ENCODE assay signal across 9 mouse cellular contexts in genomic region chr17:37050399-37050798, GRCm38 (mm10). TPM values are rescaled to one million over a fixed set of nuclear protein-coding genes. Genes with fewer than 3 reads are reported as not detected.
A peak's percentile ranks its signal among the peaks of the same experiment; 100 is the strongest.
DNase-seq lines count a peak whose midpoint lies in the region; ATAC-seq lines count a peak whose summit lies in the region.
"Had no signal": no experiment of that assay in that cellular context is flagged by ENCODE, and none has a peak within 500 bp of the region (broad histone marks: within the 10 kb centered on the region; RNA-seq: fewer than 3 reads in every experiment).

No protein-coding gene starts in this region.

- H3K27me3 ChIP-seq in intestine, embryonic 16.5 days (replicated peaks; ENCODE audit: control insufficient read depth, insufficient read depth, low read length) = no peaks in the 10 kb centered on the region

- WGBS in intestine, embryonic 16.5 days = under 1% methylated on average over 22 of the region's 22 CpGs

- peak overlapping the region; percentile 61 for H3K4me3 ChIP-seq in intestine, embryonic 16.5 days (ENCODE audit: low read length)

- no peaks in the 10 kb centered on the region for H3K9me3 ChIP-seq in intestine, embryonic 16.5 days (ENCODE audit: control insufficient read depth, low read length)

- peaks cover 24% of the 10 kb centered on the region for H3K4me1 ChIP-seq in intestine, embryonic 16.5 days (ENCODE audit: control insufficient read depth, insufficient read depth, low read length)

- peak; percentile 6; the same call in 1 of the 2 replicates for ATAC-seq in granulocyte monocyte progenitor cell, adult 5-6 weeks (replicated peaks; ENCODE audit: poor library complexity, severe bottlenecking)
- ATAC-seq in intestine, embryonic 16.5 days = peak; percentile 32
- ATAC-seq in megakaryocyte-erythroid progenitor cell, adult 5-6 weeks (replicated peaks; ENCODE audit: low FRiP score, low TSS enrichment, poor library complexity, severe bottlenecking) = 0 out of 2 replicates have a peak, but pooled peaks have one; percentile 18
- ATAC-seq in inflammation-experienced regulatory T-cells, adult 6 months = no peak

- DNase-seq in adrenal gland, postnatal 36 days = peak; percentile 89 to 92
- peak; percentile 93 for DNase-seq in embryo, embryonic 9.5 days (ENCODE audit: extremely low spot score)
- DNase-seq in left cerebral cortex, postnatal 36 days (ENCODE audit: low spot score in 2 of 2) = peak; percentile 93 to 94
- peak; percentile 94 for DNase-seq in right cerebral cortex, postnatal 25 days

- H3K4me2 ChIP-seq in intestine, embryonic 16.5 days (ENCODE audit: low read depth, low read length) = peak overlapping the region; percentile 90

- intact Hi-C loops in left cerebral cortex, postnatal 36 days (cut with DNase I) = loop anchor here (2.0 kb wide), 1 partner anchor 22 kb away; no protein-coding TSS in a partner anchor

- H3K9ac ChIP-seq in intestine, embryonic 16.5 days (ENCODE audit: low read depth, low read length) = peak overlapping the region; percentile 76

- no peaks in the 10 kb centered on the region for H3K36me3 ChIP-seq in intestine, embryonic 16.5 days (ENCODE audit: control insufficient read depth, insufficient read depth, low read length)

- no peak overlapping the region; the same call in 1 of the 2 replicates for H3K27ac ChIP-seq in intestine, embryonic 16.5 days (ENCODE audit: low read length)

RNA-seq across cellular contexts. Expression of gene Gabbr1, which starts 4.6 kb away (rescaled TPM):
- 10 to 100 TPM; 23.7 to 26.4 TPM for total RNA-seq in adrenal gland, postnatal 36 days (2021)
- total RNA-seq in granulocyte monocyte progenitor cell, adult 5-6 weeks (2014; fragmentation: Nextera tagmentation) = 1.3 and 2.0 TPM in 2 replicates
- total RNA-seq in granulocyte monocyte progenitor cell, adult 5-6 weeks (2017) = 0.57 and 1.7 TPM in 2 replicates
- polyA plus RNA-seq in intestine, embryonic 16.5 days (2015; fragmentation: Nextera tagmentation; extraction: Ambion mirVana) = 5.4 and 6.2 TPM in 2 replicates
- total RNA-seq in left cerebral cortex, postnatal 36 days (2021) = 100 to 1,000 TPM; 679 to 696 TPM
- total RNA-seq in megakaryocyte-erythroid progenitor cell, adult 5-6 weeks (2014; fragmentation: Nextera tagmentation) = 9.1 and 11.1 TPM in 2 replicates
- total RNA-seq in megakaryocyte-erythroid progenitor cell, adult 5-6 weeks (2017) = 0.91 and 0.99 TPM in 2 replicates
- 1 to 10 TPM; 4.1 to 8.0 (median 7.4) TPM for polyA plus RNA-seq in inflammation-experienced regulatory T-cells, adult 6 months (2017; shearing (Covaris generic))

RNA-seq across cellular contexts. Expression of gene Mog, which starts 27.2 kb away (rescaled TPM):
- not detected for total RNA-seq in adrenal gland, postnatal 36 days (2021)
- not detected in 2 replicates for total RNA-seq in granulocyte monocyte progenitor cell, adult 5-6 weeks (2014; fragmentation: Nextera tagmentation)
- total RNA-seq in granulocyte monocyte progenitor cell, adult 5-6 weeks (2017) = not detected in 2 replicates
- polyA plus RNA-seq in intestine, embryonic 16.5 days (2015; fragmentation: Nextera tagmentation; extraction: Ambion mirVana) = not detected in 2 replicates
- total RNA-seq in left cerebral cortex, postnatal 36 days (2021) = 10 to 100 TPM; 48.3 to 87.0 TPM
- total RNA-seq in megakaryocyte-erythroid progenitor cell, adult 5-6 weeks (2014; fragmentation: Nextera tagmentation) = not detected in 2 replicates
- total RNA-seq in megakaryocyte-erythroid progenitor cell, adult 5-6 weeks (2017) = not detected in 2 replicates
- not detected for polyA plus RNA-seq in inflammation-experienced regulatory T-cells, adult 6 months (2017; shearing (Covaris generic))
- polyA plus RNA-seq: gonadal fat pad, adult 2 months had no signal

RNA-seq across cellular contexts. Expression of gene Olfr90, which starts 37.9 kb away (rescaled TPM):
- total RNA-seq in adrenal gland, postnatal 36 days (2021) = not detected
- not detected in 2 replicates for total RNA-seq in granulocyte monocyte progenitor cell, adult 5-6 weeks (2014; fragmentation: Nextera tagmentation)
- total RNA-seq in granulocyte monocyte progenitor cell, adult 5-6 weeks (2017) = not detected in 2 replicates
- not detected in 2 replicates for polyA plus RNA-seq in intestine, embryonic 16.5 days (2015; fragmentation: Nextera tagmentation; extraction: Ambion mirVana)
- total RNA-seq in left cerebral cortex, postnatal 36 days (2021) = not detected
- not detected in 2 replicates for total RNA-seq in megakaryocyte-erythroid progenitor cell, adult 5-6 weeks (2014; fragmentation: Nextera tagmentation)
- total RNA-seq in megakaryocyte-erythroid progenitor cell, adult 5-6 weeks (2017) = not detected in 2 replicates
- under 1 TPM in 2 of 3 experiments, not detected in 1; 0.16 to 0.20 TPM for polyA plus RNA-seq in inflammation-experienced regulatory T-cells, adult 6 months (2017; shearing (Covaris generic))
- polyA plus RNA-seq: gonadal fat pad, adult 2 months had no signal

RNA-seq across cellular contexts. Expression of gene Olfr91, which starts 47.7 kb away (rescaled TPM):
- not detected for total RNA-seq in adrenal gland, postnatal 36 days (2021)
- not detected in 2 replicates for total RNA-seq in granulocyte monocyte progenitor cell, adult 5-6 weeks (2014; fragmentation: Nextera tagmentation)
- total RNA-seq in granulocyte monocyte progenitor cell, adult 5-6 weeks (2017) = not detected in 2 replicates
- not detected in 2 replicates for polyA plus RNA-seq in intestine, embryonic 16.5 days (2015; fragmentation: Nextera tagmentation; extraction: Ambion mirVana)
- total RNA-seq in left cerebral cortex, postnatal 36 days (2021) = not detected
- not detected in 2 replicates for total RNA-seq in megakaryocyte-erythroid progenitor cell, adult 5-6 weeks (2014; fragmentation: Nextera tagmentation)
- not detected in 2 replicates for total RNA-seq in megakaryocyte-erythroid progenitor cell, adult 5-6 weeks (2017)
- under 1 TPM in 1 of 3 experiments, not detected in 2; 0.15 TPM for polyA plus RNA-seq in inflammation-experienced regulatory T-cells, adult 6 months (2017; shearing (Covaris generic))
- polyA plus RNA-seq: gonadal fat pad, adult 2 months had no signal

RNA-seq across cellular contexts. Expression of gene Zfp57, which starts 49.4 kb away (rescaled TPM):
- total RNA-seq in adrenal gland, postnatal 36 days (2021) = 1 to 10 TPM; 1.5 to 3.3 TPM
- 1.2 TPM in 1 of 2 replicates, not detected in the other for total RNA-seq in granulocyte monocyte progenitor cell, adult 5-6 weeks (2014; fragmentation: Nextera tagmentation)
- 0.57 TPM in 1 of 2 replicates, not detected in the other for total RNA-seq in granulocyte monocyte progenitor cell, adult 5-6 weeks (2017)
- polyA plus RNA-seq in intestine, embryonic 16.5 days (2015; fragmentation: Nextera tagmentation; extraction: Ambion mirVana) = 41.3 and 43.2 TPM in 2 replicates
- total RNA-seq in left cerebral cortex, postnatal 36 days (2021) = 10 to 100 TPM; 11.5 to 20.4 TPM
- 0.87 TPM in 1 of 2 replicates, not detected in the other for total RNA-seq in megakaryocyte-erythroid progenitor cell, adult 5-6 weeks (2014; fragmentation: Nextera tagmentation)
- total RNA-seq in megakaryocyte-erythroid progenitor cell, adult 5-6 weeks (2017) = 0.08 TPM in 1 of 2 replicates, not detected in the other
- polyA plus RNA-seq in inflammation-experienced regulatory T-cells, adult 6 months (2017; shearing (Covaris generic)) = not detected

Comparison
In these comparisons a context has a peak if more than half of its experiments do, and no peak if none do; other contexts are left out.
1. RNA of gene Gabbr1, which starts 4.6 kb away (total RNA-seq): 679 to 696 TPM in left cerebral cortex, postnatal 36 days; 23.7 to 26.4 TPM in adrenal gland, postnatal 36 days, 0.91 to 11.1 TPM in megakaryocyte-erythroid progenitor cell, adult 5-6 weeks and 0.57 to 2.0 TPM in granulocyte monocyte progenitor cell, adult 5-6 weeks; every median in the first group is over 10 times any median in the second.
2. RNA of gene Mog, which starts 27.2 kb away (total RNA-seq): 48.3 to 87.0 TPM in left cerebral cortex, postnatal 36 days; not detected in adrenal gland, postnatal 36 days, not detected in granulocyte monocyte progenitor cell, adult 5-6 weeks and not detected in megakaryocyte-erythroid progenitor cell, adult 5-6 weeks; every median in the first group is over 10 times any median in the second.
3. Peak in every context shown above with its lines, with median percentiles within 50 percentile points of each other: DNase-seq.